Mouse (Mus musculus): ENCODE results near the gene Chst4. TPM values are rescaled to one million over a fixed set of nuclear protein-coding genes. Genes with fewer than 3 reads are reported as not detected.

The Chst4 gene
- polyA plus RNA-seq (2014; fragmentation: Nextera tagmentation; extraction: Ambion mirVana), result not detected in 2 replicates

GRCm38 (mm10) chr8:110039659-110040058 is at the start of gene Chst4:
Gene Chst4, minus strand, starts transcription at chr8:110039740.
- Histone ChIP-seq H3K9ac (replicated peaks; ENCODE audit: low read length) (no peak within 1 kb of the TSS), H3K27ac (replicated peaks; ENCODE audit: low read depth, low read length) (no peak within 1 kb of the TSS), H3K4me3 (replicated peaks; ENCODE audit: low read depth, low read length) (no peak within 1 kb of the TSS), H3K27me3 (ENCODE audit: control insufficient read depth, insufficient read depth, low read length) (no peaks in the 10 kb centered on the region), H3K9me3 (ENCODE audit: control insufficient read depth, low read length) (no peaks in the 10 kb centered on the region), H3K36me3 (ENCODE audit: control insufficient read depth, insufficient read depth, low read length) (no peaks in the 10 kb centered on the region), H3K4me2 (ENCODE audit: low read length) (no peak within 1 kb of the TSS), H3K4me1 (ENCODE audit: control insufficient read depth, insufficient read depth, low read length) (no peaks in the 10 kb centered on the region)
- WGBS, result 78% methylated on average over 5 of the region's 5 CpGs
- DNase-seq (no peak), ATAC-seq (ENCODE audit: low FRiP score, low TSS enrichment) (no peak)

- Histone ChIP-seq H3K27ac (replicated peaks; ENCODE audit: low read depth, low read length) (no peak overlapping the region), H3K4me3 (replicated peaks; ENCODE audit: low read depth, low read length) (no peak overlapping the region), H3K9me3 (ENCODE audit: control insufficient read depth, low read length) (no peaks in the 10 kb centered on the region), H3K4me1 (ENCODE audit: control insufficient read depth, insufficient read depth, low read length) (peaks cover 17% of the 10 kb centered on the region), H3K9ac (replicated peaks; ENCODE audit: low read length) (no peak overlapping the region), H3K36me3 (ENCODE audit: control insufficient read depth, insufficient read depth, low read length) (peaks cover 50% of the 10 kb centered on the region), H3K4me2 (ENCODE audit: low read length) (no peak overlapping the region), H3K27me3 (ENCODE audit: control insufficient read depth, insufficient read depth, low read length) (no peaks in the 10 kb centered on the region)
- no peak for ATAC-seq (ENCODE audit: low FRiP score, low TSS enrichment)
- WGBS, result 81% methylated on average over 11 of the region's 11 CpGs
- DNase-seq, result no peak
These were observed 43.0 kb upstream of the Chst4 start for GRCm38 (mm10) chr8:110082416-110083105.

- Histone ChIP-seq H3K27ac (replicated peaks; ENCODE audit: low read depth, low read length) (peak within 1 kb of the TSS; percentile 52), H3K4me3 (replicated peaks; ENCODE audit: low read depth, low read length) (peak within 1 kb of the TSS; percentile 75), H3K36me3 (ENCODE audit: control insufficient read depth, insufficient read depth, low read length) (peaks cover 21% of the 10 kb centered on the region), H3K9ac (replicated peaks; ENCODE audit: low read length) (peak within 1 kb of the TSS; percentile 81), H3K4me1 (ENCODE audit: control insufficient read depth, insufficient read depth, low read length) (peaks cover 17% of the 10 kb centered on the region), H3K9me3 (ENCODE audit: control insufficient read depth, low read length) (no peaks in the 10 kb centered on the region), H3K27me3 (ENCODE audit: control insufficient read depth, insufficient read depth, low read length) (no peaks in the 10 kb centered on the region), H3K4me2 (ENCODE audit: low read length) (peak within 1 kb of the TSS; percentile 88)
- peak; percentile 89 for DNase-seq
- ATAC-seq (ENCODE audit: low FRiP score, low TSS enrichment), result peak; percentile 92
- WGBS, result 6% methylated on average over 54 of the region's 54 CpGs
These were observed 40.0 kb upstream of the Chst4 start, which contains the start of gene Zfp612 for GRCm38 (mm10) chr8:110079282-110080221. Gene Zfp612, plus strand, starts transcription at chr8:110079746.

GRCm38 (mm10) chr8:110074496-110074895 is 35.0 kb upstream of the Chst4 start:
- no peak overlapping the region for H3K27ac ChIP-seq (replicated peaks; ENCODE audit: low read depth, low read length)
- H3K9ac ChIP-seq (replicated peaks; ENCODE audit: low read length), result no peak overlapping the region
- no peaks in the 10 kb centered on the region for H3K27me3 ChIP-seq (ENCODE audit: control insufficient read depth, insufficient read depth, low read length)
- no peak for DNase-seq
- ATAC-seq (ENCODE audit: low FRiP score, low TSS enrichment), result no peak
- H3K4me3 ChIP-seq (replicated peaks; ENCODE audit: low read depth, low read length), result no peak overlapping the region
- H3K4me2 ChIP-seq (ENCODE audit: low read length), result no peak overlapping the region
- WGBS, result 83% methylated on average over 8 of the region's 8 CpGs
- H3K4me1 ChIP-seq (ENCODE audit: control insufficient read depth, insufficient read depth, low read length), result peaks cover 6% of the 10 kb centered on the region; the same call in 1 of the 2 replicates
- no peaks in the 10 kb centered on the region for H3K36me3 ChIP-seq (ENCODE audit: control insufficient read depth, insufficient read depth, low read length)
- H3K9me3 ChIP-seq (ENCODE audit: control insufficient read depth, low read length), result no peaks in the 10 kb centered on the region

- DNase-seq (peak; percentile 92), ATAC-seq (ENCODE audit: low FRiP score, low TSS enrichment) (no peak)
- no peak overlapping the region for H3K9ac ChIP-seq (replicated peaks; ENCODE audit: low read length)
- H3K36me3 ChIP-seq (ENCODE audit: control insufficient read depth, insufficient read depth, low read length), result no peaks in the 10 kb centered on the region
- no peaks in the 10 kb centered on the region for H3K9me3 ChIP-seq (ENCODE audit: control insufficient read depth, low read length)
- H3K27ac ChIP-seq (replicated peaks; ENCODE audit: low read depth, low read length), result no peak overlapping the region
- no peak overlapping the region for H3K4me3 ChIP-seq (replicated peaks; ENCODE audit: low read depth, low read length)
- H3K4me1 ChIP-seq (ENCODE audit: control insufficient read depth, insufficient read depth, low read length), result no peaks in the 10 kb centered on the region
- H3K4me2 ChIP-seq (ENCODE audit: low read length), result no peak overlapping the region
- no peaks in the 10 kb centered on the region for H3K27me3 ChIP-seq (ENCODE audit: control insufficient read depth, insufficient read depth, low read length)
- WGBS, result 14% methylated on average over 9 of the region's 9 CpGs
These were observed 32.1 kb upstream of the Chst4 start for GRCm38 (mm10) chr8:110071600-110071999.

- Histone ChIP-seq H3K9ac (replicated peaks; ENCODE audit: low read length) (no peak overlapping the region), H3K9me3 (ENCODE audit: control insufficient read depth, low read length) (no peaks in the 10 kb centered on the region), H3K27me3 (ENCODE audit: control insufficient read depth, insufficient read depth, low read length) (no peaks in the 10 kb centered on the region), H3K4me3 (replicated peaks; ENCODE audit: low read depth, low read length) (no peak overlapping the region), H3K4me2 (ENCODE audit: low read length) (no peak overlapping the region), H3K27ac (replicated peaks; ENCODE audit: low read depth, low read length) (no peak overlapping the region), H3K4me1 (ENCODE audit: control insufficient read depth, insufficient read depth, low read length) (no peaks in the 10 kb centered on the region), H3K36me3 (ENCODE audit: control insufficient read depth, insufficient read depth, low read length) (no peaks in the 10 kb centered on the region)
- DNase-seq (no peak), ATAC-seq (ENCODE audit: low FRiP score, low TSS enrichment) (no peak)
- 82% methylated on average over 4 of the region's 4 CpGs for WGBS
These were observed 30.2 kb upstream of the Chst4 start for GRCm38 (mm10) chr8:110069706-110070105.

- Histone ChIP-seq H3K27ac (replicated peaks; ENCODE audit: low read depth, low read length) (no peak overlapping the region), H3K4me3 (replicated peaks; ENCODE audit: low read depth, low read length) (no peak overlapping the region), H3K4me1 (ENCODE audit: control insufficient read depth, insufficient read depth, low read length) (no peaks in the 10 kb centered on the region), H3K27me3 (ENCODE audit: control insufficient read depth, insufficient read depth, low read length) (no peaks in the 10 kb centered on the region), H3K9ac (replicated peaks; ENCODE audit: low read length) (no peak overlapping the region), H3K9me3 (ENCODE audit: control insufficient read depth, low read length) (no peaks in the 10 kb centered on the region), H3K36me3 (ENCODE audit: control insufficient read depth, insufficient read depth, low read length) (no peaks in the 10 kb centered on the region), H3K4me2 (ENCODE audit: low read length) (no peak overlapping the region)
- no peak for ATAC-seq (ENCODE audit: low FRiP score, low TSS enrichment)
- 88% methylated on average over 4 of the region's 4 CpGs for WGBS
- no peak for DNase-seq
These were observed 26.1 kb upstream of the Chst4 start for GRCm38 (mm10) chr8:110065676-110066075.

- ATAC-seq (ENCODE audit: low FRiP score, low TSS enrichment) (no peak), DNase-seq (no peak)
- Histone ChIP-seq H3K36me3 (ENCODE audit: control insufficient read depth, insufficient read depth, low read length) (no peaks in the 10 kb centered on the region), H3K9me3 (ENCODE audit: control insufficient read depth, low read length) (no peaks in the 10 kb centered on the region), H3K9ac (replicated peaks; ENCODE audit: low read length) (no peak overlapping the region), H3K4me2 (ENCODE audit: low read length) (no peak overlapping the region), H3K4me3 (replicated peaks; ENCODE audit: low read depth, low read length) (no peak overlapping the region), H3K4me1 (ENCODE audit: control insufficient read depth, insufficient read depth, low read length) (no peaks in the 10 kb centered on the region), H3K27me3 (ENCODE audit: control insufficient read depth, insufficient read depth, low read length) (no peaks in the 10 kb centered on the region), H3K27ac (replicated peaks; ENCODE audit: low read depth, low read length) (no peak overlapping the region)
- 94% methylated on average over 18 of the region's 18 CpGs for WGBS
These were observed 25.2 kb upstream of the Chst4 start for GRCm38 (mm10) chr8:110064606-110065365.

Data from midbrain, embryonic 14.5 days (tissue).